Mouse (Mus musculus) heart, adult 2 months (tissue): ENCODE results near the gene Agr3. TPM values are rescaled to one million over a fixed set of nuclear protein-coding genes. Genes with fewer than 3 reads are reported as not detected.
A peak's percentile ranks its signal among the peaks of the same experiment; 100 is the strongest.

Source experiments
- DNase-seq, 2 experiments: peaks; one replicate each; pipeline ENCODE4 v3.0.0; 2021
- H3K27ac ChIP-seq: fragments of 200-600 bp; 2 replicates; pipeline ENCODE4 v1.8.1; 2022
- H3K27me3 ChIP-seq: fragments of 200-500 bp; 2 replicates; pipeline ENCODE4 v1.6.1; 2012; ENCODE audit warnings: mild to moderate bottlenecking, low read length, inconsistent platforms, mixed read lengths; ENCODE audit not compliant: control insufficient read depth, insufficient read depth
- H3K36me3 ChIP-seq: fragments of 200-500 bp; 2 replicates; pipeline ENCODE4 v1.6.1; 2012; ENCODE audit warnings: low read length, inconsistent platforms; ENCODE audit not compliant: control insufficient read depth, insufficient read depth
- H3K4me1 ChIP-seq: fragments of 200-500 bp; 2 replicates; pipeline ENCODE4 v1.6.1; 2011; ENCODE audit warnings: low read length; ENCODE audit not compliant: control insufficient read depth, insufficient read depth
- H3K4me3 ChIP-seq: fragments of 200-600 bp; 2 replicates; pipeline ENCODE4 v1.8.1; 2022
- H3K79me2 ChIP-seq: fragments of 200-500 bp; replicated peaks from 2 replicates; pipeline ENCODE4 v1.6.1; 2012; ENCODE audit warnings: mild to moderate bottlenecking, inconsistent platforms, low read length, moderate library complexity, mixed read lengths; ENCODE audit not compliant: control insufficient read depth, insufficient read depth
- H3K9ac ChIP-seq: fragments of 200-500 bp; 2 replicates; pipeline ENCODE4 v1.6.1; 2012; ENCODE audit warnings: low read depth, mild to moderate bottlenecking, control low read depth, inconsistent platforms, low read length, mixed read lengths
- CTCF ChIP-seq: fragments of 200-600 bp; IDR thresholded peaks from 2 replicates; pipeline ENCODE4 v1.8.1; 2022; ENCODE audit warnings: antibody characterized with exemption, mild to moderate bottlenecking, moderate library complexity
- EP300 ChIP-seq: fragments of 200-500 bp; IDR thresholded peaks from 2 replicates; pipeline ENCODE4 v1.6.1; 2011; ENCODE audit warnings: low read depth, low read length, control low read depth; ENCODE audit not compliant: insufficient read depth
- POLR2A ChIP-seq: fragments of 200-500 bp; IDR thresholded peaks from 2 replicates; pipeline ENCODE4 v1.6.1; 2011; ENCODE audit warnings: mild to moderate bottlenecking, low read depth, low read length, control low read depth; ENCODE audit not compliant: insufficient read depth
- WGBS: fragments of 180-500 bp; shearing (Covaris S2); methylation state at CpG from one replicate; pipeline ENCODE4 v1.1.7; 2018; 5-methylcytosine and 5-hydroxymethylcytosine counted together
- intact Hi-C: fragments of 180-260 bp; cut with DNase I; formaldehyde crosslinking; loops from one replicate; pipeline ENCODE4 v1.15.1; 2025
- polyA plus RNA-seq: library from polyadenylated mRNA; depleted of rRNA; stranded (reverse); fragments of >200 nt; gene quantifications from 2 replicates; pipeline ENCODE4 v1.2.3, GENCODE M21; 2012
- total RNA-seq, 2 experiments: library from RNA; stranded (reverse); gene quantifications; 2 replicates each; pipeline ENCODE4 v1.2.3; 2021

The Agr3 gene
- total and polyA plus RNA-seq, 3 experiments = 0.37 TPM; not detected in 2

- TF ChIP-seq POLR2A (no peak), CTCF (peak; percentile 87), EP300 (no peak)
- H3K36me3 ChIP-seq = no peaks in the 10 kb centered on the region
- intact Hi-C loops = loop anchor here (1.0 to 10.0 kb wide), 5 partner anchors 100 to 776 kb away; no protein-coding TSS in a partner anchor
- H3K9ac ChIP-seq = peak overlapping the region; percentile 45; the same call in 1 of the 2 replicates
- WGBS = 24% methylated on average over 20 of the region's 20 CpGs
- H3K79me2 ChIP-seq = no peaks in the 10 kb centered on the region
- H3K4me1 ChIP-seq = no peaks in the 10 kb centered on the region; the same call in 1 of the 2 replicates
- H3K27me3 ChIP-seq = no peaks in the 10 kb centered on the region
- no peak overlapping the region; the same call in 1 of the 2 replicates for H3K27ac ChIP-seq
- peak; percentile 30 to 70 for DNase-seq
- peak overlapping the region; percentile 42 for H3K4me3 ChIP-seq
Observed at GRCm38 (mm10) chr12:35895875-35896763, 29.3 kb upstream of the Agr3 start.

- no peak for TF ChIP-seq CTCF
- TF ChIP-seq EP300 = no peak
- TF ChIP-seq POLR2A = no peak
- DNase-seq = no peak
- Histone ChIP-seq H3K9ac (peak overlapping the region; percentile 45; the same call in 1 of the 2 replicates), H3K79me2 (no peaks in the 10 kb centered on the region), H3K4me1 (no peaks in the 10 kb centered on the region; the same call in 1 of the 2 replicates), H3K27ac (no peak overlapping the region), H3K36me3 (no peaks in the 10 kb centered on the region), H3K27me3 (no peaks in the 10 kb centered on the region), H3K4me3 (peak overlapping the region; percentile 42)
- WGBS = 27% methylated on average over 4 of the region's 4 CpGs
- intact Hi-C loops = loop anchor here (1.0 to 10.0 kb wide), 5 partner anchors 99 to 775 kb away; no protein-coding TSS in a partner anchor
Observed at GRCm38 (mm10) chr12:35896764-35897282, 28.6 kb upstream of the Agr3 start.

- TF ChIP-seq EP300 (no peak), CTCF (no peak), POLR2A (no peak)
- H3K27me3 ChIP-seq = no peaks in the 10 kb centered on the region
- intact Hi-C loops = no loop called here
- H3K36me3 ChIP-seq = no peaks in the 10 kb centered on the region
- no peak overlapping the region for H3K27ac ChIP-seq
- H3K4me1 ChIP-seq = no peaks in the 10 kb centered on the region
- H3K79me2 ChIP-seq = no peaks in the 10 kb centered on the region
- WGBS = 50% methylated on average over 1 of the region's 1 CpGs
- H3K4me3 ChIP-seq = no peak overlapping the region
- no peak for DNase-seq
- H3K9ac ChIP-seq = no peak overlapping the region
Observed at GRCm38 (mm10) chr12:35910632-35911031, 14.8 kb upstream of the Agr3 start.

GRCm38 (mm10) chr12:35915813-35916212 lies 9.6 kb upstream of the Agr3 start:
- no peak for DNase-seq
- Histone ChIP-seq H3K27me3 (no peaks in the 10 kb centered on the region), H3K27ac (no peak overlapping the region), H3K9ac (no peak overlapping the region), H3K4me1 (no peaks in the 10 kb centered on the region), H3K4me3 (no peak overlapping the region), H3K79me2 (no peaks in the 10 kb centered on the region), H3K36me3 (no peaks in the 10 kb centered on the region)
- TF ChIP-seq EP300 (no peak), CTCF (no peak)
- intact Hi-C loops = no loop called here

GRCm38 (mm10) chr12:35916467-35916866 lies 9.0 kb upstream of the Agr3 start:
- TF ChIP-seq EP300 = no peak
- TF ChIP-seq CTCF = no peak
- no peak for TF ChIP-seq POLR2A
- no peak overlapping the region for H3K9ac ChIP-seq
- no peak overlapping the region for H3K4me3 ChIP-seq
- H3K27ac ChIP-seq = no peak overlapping the region
- no peaks in the 10 kb centered on the region for H3K4me1 ChIP-seq
- no peaks in the 10 kb centered on the region for H3K79me2 ChIP-seq
- intact Hi-C loops = no loop called here
- DNase-seq = no peak
- WGBS = 84% methylated on average over 1 of the region's 1 CpGs
- no peaks in the 10 kb centered on the region for H3K27me3 ChIP-seq
- no peaks in the 10 kb centered on the region for H3K36me3 ChIP-seq

GRCm38 (mm10) chr12:35918031-35918430 lies 7.4 kb upstream of the Agr3 start:
- intact Hi-C loops = no loop called here
- Histone ChIP-seq H3K4me1 (no peaks in the 10 kb centered on the region), H3K36me3 (no peaks in the 10 kb centered on the region), H3K79me2 (no peaks in the 10 kb centered on the region), H3K4me3 (no peak overlapping the region), H3K9ac (no peak overlapping the region), H3K27me3 (no peaks in the 10 kb centered on the region), H3K27ac (no peak overlapping the region)
- 77% methylated on average over 1 of the region's 1 CpGs for WGBS
- no peak for TF ChIP-seq EP300
- no peak for TF ChIP-seq POLR2A
- TF ChIP-seq CTCF = no peak
- DNase-seq = no peak
